Mouse (Mus musculus) stomach, embryonic 15.5 days (tissue): Measurements from ENCODE around the gene Slc4a4. TPM values are rescaled to one million over a fixed set of nuclear protein-coding genes. Genes with fewer than 3 reads are reported as not detected.

Source experiments
- ATAC-seq: fragments of 200-750 bp; cut with Nextera tagmentation; 2 replicates; pipeline ENCODE4 v1.8.0; 2017; ENCODE audit warnings: low read depth, moderate number of reproducible peaks, moderate TSS enrichment; ENCODE audit not compliant: insufficient read depth, low FRiP score
- H3K27ac ChIP-seq: fragments of 300-500 bp; sonication (generic); 2 replicates; pipeline ENCODE4 v1.5.1; 2015; ENCODE audit warnings: mild to moderate bottlenecking, inconsistent platforms
- H3K27me3 ChIP-seq: fragments of 300-500 bp; sonication (generic); replicated peaks from 2 replicates; pipeline ENCODE4 v1.6.1; 2015; ENCODE audit warnings: inconsistent platforms
- H3K36me3 ChIP-seq: fragments of 300-500 bp; sonication (generic); 2 replicates; pipeline ENCODE4 v1.6.1; 2015; ENCODE audit warnings: inconsistent platforms
- H3K4me1 ChIP-seq: fragments of 300-500 bp; sonication (generic); 2 replicates; pipeline ENCODE4 v1.6.1; 2015; ENCODE audit warnings: inconsistent platforms
- H3K4me2 ChIP-seq: fragments of 300-500 bp; sonication (generic); 2 replicates; pipeline ENCODE4 v1.6.1; 2015; ENCODE audit warnings: mild to moderate bottlenecking, inconsistent platforms
- H3K4me3 ChIP-seq: fragments of 300-500 bp; sonication (generic); replicated peaks from 2 replicates; pipeline ENCODE4 v1.5.1; 2015; ENCODE audit warnings: inconsistent platforms
- H3K9ac ChIP-seq: fragments of 300-500 bp; sonication (generic); 2 replicates; pipeline ENCODE4 v1.6.1; 2015; ENCODE audit warnings: inconsistent platforms
- H3K9me3 ChIP-seq: fragments of 300-500 bp; sonication (generic); 2 replicates; pipeline ENCODE4 v1.6.1; 2016; ENCODE audit warnings: inconsistent platforms
- WGBS: fragments of 180-500 bp; shearing (Covaris S2); methylation state at CpG from one replicate; pipeline ENCODE4 v1.1.7; 2015; 5-methylcytosine and 5-hydroxymethylcytosine counted together
- polyA plus RNA-seq: library from polyadenylated mRNA; unstranded; fragments of >200 nt; fragmentation: Nextera tagmentation; extraction: Ambion mirVana; gene quantifications from 2 replicates; pipeline ENCODE4 v1.2.1, GENCODE M21; 2015

The Slc4a4 gene
- polyA plus RNA-seq, 1 experiment from 2014 or later: 4.3 TPM

DNA sequence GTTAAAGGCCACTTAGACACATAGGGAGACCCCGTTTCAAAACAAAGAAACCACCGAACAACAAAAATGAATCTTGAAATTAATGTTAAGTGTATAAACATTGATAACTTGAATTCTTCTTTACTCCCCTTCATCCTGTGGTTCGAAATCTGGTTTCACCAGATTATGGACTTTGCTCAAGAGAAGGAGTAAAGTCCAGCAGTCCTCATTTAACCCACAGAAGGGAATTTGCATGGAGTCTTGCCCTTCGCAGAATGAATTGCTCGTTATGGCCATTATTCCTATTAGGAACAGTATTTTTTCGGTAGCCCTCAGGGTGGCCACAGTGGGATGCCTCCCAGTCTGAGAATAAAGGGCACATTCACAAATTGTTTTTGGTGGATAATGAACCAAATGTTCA, 131.9 kb downstream of the Slc4a4 start:
- H3K27ac ChIP-seq: no peak overlapping the region
- no peaks in the 10 kb centered on the region for H3K27me3 ChIP-seq
- no peaks in the 10 kb centered on the region for H3K9me3 ChIP-seq
- H3K36me3 ChIP-seq: no peaks in the 10 kb centered on the region
- no peak overlapping the region for H3K9ac ChIP-seq
- 81% methylated on average over 6 of the region's 6 CpGs for WGBS
- no peak overlapping the region for H3K4me3 ChIP-seq
- no peaks in the 10 kb centered on the region for H3K4me1 ChIP-seq
- H3K4me2 ChIP-seq: no peak overlapping the region
- no peak for ATAC-seq

DNA sequence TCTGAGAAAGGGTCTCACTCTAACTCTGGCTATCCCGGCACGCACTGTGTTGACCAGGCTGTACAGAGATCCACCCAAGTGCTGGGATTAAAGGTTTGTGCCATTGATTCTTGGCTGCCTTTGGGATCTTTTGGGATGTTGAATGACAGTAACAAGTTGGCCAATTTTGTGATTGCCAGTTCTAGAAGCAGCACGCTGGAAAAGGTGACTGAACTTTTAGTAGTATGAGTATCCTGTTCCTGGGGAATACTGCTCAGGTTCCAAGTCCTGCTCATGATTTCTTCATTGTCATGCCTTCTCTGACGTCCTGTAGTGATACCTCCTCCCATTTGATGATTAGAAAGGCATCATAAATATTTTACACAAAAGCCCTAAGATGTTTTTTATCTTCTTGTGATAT, 137.8 kb downstream of the Slc4a4 start:
- WGBS: 82% methylated on average over 4 of the region's 4 CpGs
- no peak for ATAC-seq
- no peak overlapping the region for H3K4me2 ChIP-seq
- H3K27me3 ChIP-seq: no peaks in the 10 kb centered on the region
- H3K9me3 ChIP-seq: no peaks in the 10 kb centered on the region
- no peaks in the 10 kb centered on the region for H3K36me3 ChIP-seq
- no peak overlapping the region for H3K27ac ChIP-seq
- H3K9ac ChIP-seq: no peak overlapping the region
- no peaks in the 10 kb centered on the region for H3K4me1 ChIP-seq
- no peak overlapping the region for H3K4me3 ChIP-seq

DNA sequence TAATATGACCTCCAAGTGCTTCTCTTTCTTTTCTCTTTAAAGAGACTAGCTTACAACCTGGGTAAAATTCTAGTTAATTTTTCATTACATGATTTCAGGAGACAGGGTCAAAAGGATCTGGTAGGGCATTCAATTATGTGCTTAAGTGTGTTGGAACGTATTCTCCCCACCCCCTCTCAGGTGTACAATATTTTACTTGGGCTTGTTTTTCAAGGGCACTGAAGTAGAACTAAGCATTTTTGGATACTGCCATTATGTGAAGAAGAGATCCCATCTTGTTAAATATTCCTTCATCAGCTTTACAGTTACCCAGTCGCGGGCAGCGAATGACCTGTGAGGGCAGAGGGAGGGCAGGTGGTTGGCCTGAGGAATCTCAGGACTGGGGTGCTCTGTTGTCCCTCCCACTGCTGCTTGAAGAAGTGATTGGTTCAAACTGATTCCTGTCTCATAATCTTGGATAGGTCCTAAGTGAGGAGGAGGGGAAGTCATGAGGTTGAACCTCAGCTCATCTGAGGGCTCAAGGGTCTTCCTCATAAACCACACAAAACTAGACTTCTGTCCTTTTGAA, 141.0 kb downstream of the Slc4a4 start:
- Histone ChIP-seq H3K9me3 (no peaks in the 10 kb centered on the region), H3K4me1 (no peaks in the 10 kb centered on the region), H3K4me2 (no peak overlapping the region), H3K27me3 (no peaks in the 10 kb centered on the region), H3K36me3 (no peaks in the 10 kb centered on the region), H3K4me3 (no peak overlapping the region), H3K27ac (no peak overlapping the region), H3K9ac (no peak overlapping the region)
- no peak for ATAC-seq
- WGBS: 93% methylated on average over 4 of the region's 4 CpGs

GRCm38 (mm10) chr5:89032647-89033046, 146.0 kb downstream of the Slc4a4 start:
- H3K27ac ChIP-seq: no peak overlapping the region
- ATAC-seq: no peak
- no peak overlapping the region for H3K4me2 ChIP-seq
- no peak overlapping the region for H3K9ac ChIP-seq
- H3K36me3 ChIP-seq: no peaks in the 10 kb centered on the region
- H3K27me3 ChIP-seq: no peaks in the 10 kb centered on the region
- H3K4me1 ChIP-seq: no peaks in the 10 kb centered on the region
- no peaks in the 10 kb centered on the region for H3K9me3 ChIP-seq
- WGBS: 79% methylated on average over 8 of the region's 8 CpGs
- no peak overlapping the region for H3K4me3 ChIP-seq

GRCm38 (mm10) chr5:89033256-89033655, 146.6 kb downstream of the Slc4a4 start:
- no peak overlapping the region for H3K4me3 ChIP-seq
- H3K9ac ChIP-seq: no peak overlapping the region
- no peaks in the 10 kb centered on the region for H3K27me3 ChIP-seq
- no peak overlapping the region for H3K4me2 ChIP-seq
- no peaks in the 10 kb centered on the region for H3K36me3 ChIP-seq
- no peaks in the 10 kb centered on the region for H3K9me3 ChIP-seq
- WGBS: 72% methylated on average over 4 of the region's 4 CpGs
- ATAC-seq: no peak
- H3K27ac ChIP-seq: no peak overlapping the region
- no peaks in the 10 kb centered on the region for H3K4me1 ChIP-seq

DNA sequence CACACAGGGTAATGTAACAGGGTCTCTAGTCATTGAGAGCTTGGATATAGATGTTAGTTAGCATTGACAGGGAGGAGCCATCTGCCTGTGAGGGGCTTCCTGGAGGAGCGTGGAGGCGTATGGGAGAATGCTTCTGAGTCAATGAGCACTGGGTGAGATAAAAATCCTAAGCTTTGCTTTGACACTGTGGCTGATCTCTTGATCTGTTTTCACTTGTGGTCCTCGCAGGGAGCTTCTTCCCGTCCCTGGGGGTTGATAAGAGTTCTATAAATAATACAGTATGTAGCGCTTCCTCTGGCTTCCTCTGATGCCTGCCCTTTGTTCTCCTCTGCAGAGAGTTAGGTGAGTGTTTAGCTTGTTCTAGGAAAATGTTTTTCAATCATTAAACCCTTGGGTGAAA, 149.5 kb downstream of the Slc4a4 start:
- Histone ChIP-seq H3K36me3 (no peaks in the 10 kb centered on the region), H3K4me2 (no peak overlapping the region), H3K27ac (no peak overlapping the region), H3K9ac (no peak overlapping the region), H3K9me3 (no peaks in the 10 kb centered on the region), H3K4me1 (no peaks in the 10 kb centered on the region), H3K27me3 (no peaks in the 10 kb centered on the region), H3K4me3 (no peak overlapping the region)
- 43% methylated on average over 5 of the region's 5 CpGs for WGBS
- no peak for ATAC-seq

DNA sequence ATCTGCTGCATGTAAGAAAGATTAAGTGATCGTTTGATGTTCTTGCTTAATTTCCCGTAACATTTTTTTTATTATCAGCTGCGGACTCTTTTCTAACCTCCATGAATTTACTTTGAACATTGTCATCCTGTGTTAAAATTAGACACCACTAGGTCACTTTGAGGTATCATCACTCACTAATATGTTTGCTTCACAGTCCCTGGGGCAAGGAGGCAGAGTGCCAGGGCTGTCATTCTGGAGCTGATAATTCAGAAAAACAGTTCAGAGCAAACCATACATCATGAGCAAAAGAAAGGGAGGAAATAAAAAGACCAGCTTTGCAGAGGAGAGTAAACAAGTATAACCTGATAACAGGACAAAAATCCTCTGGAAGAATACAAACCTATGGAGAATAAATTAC, 154.2 kb downstream of the Slc4a4 start:
- Histone ChIP-seq H3K4me3 (no peak overlapping the region), H3K27me3 (no peaks in the 10 kb centered on the region), H3K36me3 (no peaks in the 10 kb centered on the region), H3K4me1 (no peaks in the 10 kb centered on the region), H3K27ac (no peak overlapping the region), H3K4me2 (no peak overlapping the region), H3K9me3 (no peaks in the 10 kb centered on the region), H3K9ac (no peak overlapping the region)
- no peak for ATAC-seq
- 56% methylated on average over 3 of the region's 3 CpGs for WGBS

DNA sequence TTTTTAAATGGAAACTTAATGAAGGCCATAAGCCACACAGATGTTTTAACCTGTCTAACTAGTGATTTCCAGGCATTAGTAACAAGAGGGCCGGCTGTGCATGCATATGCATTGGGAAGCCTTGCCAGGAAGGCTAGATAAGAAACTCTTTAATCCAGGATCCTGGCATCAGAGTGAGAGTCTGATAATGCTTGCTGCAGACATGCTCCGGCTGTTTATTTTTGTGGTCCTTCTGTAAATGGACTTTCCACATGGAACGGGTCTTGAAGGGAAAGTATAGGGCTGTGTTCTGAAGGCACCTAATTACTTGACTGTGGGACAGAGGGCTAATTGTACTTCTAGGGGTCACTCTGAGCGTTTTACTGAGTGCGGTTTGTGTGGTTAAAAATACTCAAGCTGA, 157.2 kb downstream of the Slc4a4 start:
- WGBS: 26% methylated on average over 5 of the region's 5 CpGs
- H3K27ac ChIP-seq: no peak overlapping the region
- ATAC-seq: no peak

DNA sequence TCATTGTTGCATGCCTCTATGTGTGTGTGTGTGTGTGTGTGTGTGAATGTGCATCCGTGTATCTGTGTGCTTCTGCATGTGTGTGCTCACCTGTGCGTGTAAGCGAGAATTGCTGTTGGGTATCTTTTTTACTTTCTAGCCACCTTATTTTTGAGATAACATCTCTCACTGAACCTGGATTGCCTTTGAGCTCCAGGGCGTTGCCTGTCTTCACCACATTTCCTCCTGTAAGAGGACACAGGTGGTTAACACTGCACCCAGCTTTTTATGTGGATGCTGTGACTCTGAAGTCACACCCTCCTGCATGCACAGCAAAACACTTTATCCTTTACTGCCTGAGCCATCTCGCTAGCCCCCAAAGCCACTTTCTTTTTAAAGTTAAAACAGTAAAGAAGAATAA, 158.2 kb downstream of the Slc4a4 start:
- Histone ChIP-seq H3K4me1 (no peaks in the 10 kb centered on the region), H3K27me3 (no peaks in the 10 kb centered on the region), H3K27ac (no peak overlapping the region), H3K36me3 (no peaks in the 10 kb centered on the region), H3K4me3 (no peak overlapping the region), H3K9me3 (no peaks in the 10 kb centered on the region), H3K4me2 (no peak overlapping the region), H3K9ac (no peak overlapping the region)
- WGBS: 89% methylated on average over 5 of the region's 5 CpGs
- no peak for ATAC-seq

More for the DNA sequence above, 157.2 kb downstream of the Slc4a4 start:
- Histone ChIP-seq H3K4me2 (no peak overlapping the region), H3K9ac (no peak overlapping the region), H3K36me3 (no peaks in the 10 kb centered on the region), H3K9me3 (no peaks in the 10 kb centered on the region), H3K4me3 (no peak overlapping the region), H3K27me3 (no peaks in the 10 kb centered on the region), H3K4me1 (no peaks in the 10 kb centered on the region)

- H3K27ac ChIP-seq: no peak overlapping the region
- no peak overlapping the region for H3K4me3 ChIP-seq
- H3K9ac ChIP-seq: no peak overlapping the region
- no peaks in the 10 kb centered on the region for H3K36me3 ChIP-seq
- 69% methylated on average over 5 of the region's 5 CpGs for WGBS
- no peaks in the 10 kb centered on the region for H3K4me1 ChIP-seq
- H3K9me3 ChIP-seq: no peaks in the 10 kb centered on the region
- H3K4me2 ChIP-seq: no peak overlapping the region
- no peaks in the 10 kb centered on the region for H3K27me3 ChIP-seq
- no peak for ATAC-seq
Measured at GRCm38 (mm10) chr5:89051577-89051976, 165.0 kb downstream of the Slc4a4 start.

DNA sequence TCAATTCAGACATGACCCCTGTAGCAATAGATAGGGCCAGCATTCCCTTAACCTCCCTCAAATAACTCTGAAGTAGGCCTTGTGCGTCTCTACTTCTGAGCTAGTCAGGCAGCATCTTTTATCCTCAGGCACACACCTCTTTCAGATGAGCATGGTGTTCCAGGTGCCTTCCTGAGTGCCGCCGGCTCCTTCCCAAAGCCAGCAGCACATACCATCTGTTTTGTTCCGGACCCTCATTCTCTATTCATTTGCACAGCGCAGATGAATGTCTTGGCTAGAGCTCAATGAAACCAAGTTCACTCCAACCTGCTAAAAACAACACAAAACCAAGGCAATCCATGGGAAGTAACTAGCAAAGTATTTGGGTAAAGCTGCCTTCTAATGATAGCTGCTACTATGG, 165.6 kb downstream of the Slc4a4 start:
- no peak for ATAC-seq
- no peaks in the 10 kb centered on the region for H3K36me3 ChIP-seq
- H3K9ac ChIP-seq: no peak overlapping the region
- no peaks in the 10 kb centered on the region for H3K27me3 ChIP-seq
- no peaks in the 10 kb centered on the region for H3K4me1 ChIP-seq
- H3K4me3 ChIP-seq: no peak overlapping the region
- H3K27ac ChIP-seq: no peak overlapping the region
- no peaks in the 10 kb centered on the region for H3K9me3 ChIP-seq
- no peak overlapping the region for H3K4me2 ChIP-seq
- 95% methylated on average over 5 of the region's 5 CpGs for WGBS

- Histone ChIP-seq H3K36me3 (no peaks in the 10 kb centered on the region), H3K4me1 (no peaks in the 10 kb centered on the region), H3K9ac (no peak overlapping the region), H3K9me3 (no peaks in the 10 kb centered on the region), H3K4me3 (no peak overlapping the region), H3K4me2 (no peak overlapping the region), H3K27ac (no peak overlapping the region), H3K27me3 (no peaks in the 10 kb centered on the region)
- ATAC-seq: no peak
- 82% methylated on average over 3 of the region's 3 CpGs for WGBS
Measured at GRCm38 (mm10) chr5:89055656-89056055, 169.0 kb downstream of the Slc4a4 start.

DNA sequence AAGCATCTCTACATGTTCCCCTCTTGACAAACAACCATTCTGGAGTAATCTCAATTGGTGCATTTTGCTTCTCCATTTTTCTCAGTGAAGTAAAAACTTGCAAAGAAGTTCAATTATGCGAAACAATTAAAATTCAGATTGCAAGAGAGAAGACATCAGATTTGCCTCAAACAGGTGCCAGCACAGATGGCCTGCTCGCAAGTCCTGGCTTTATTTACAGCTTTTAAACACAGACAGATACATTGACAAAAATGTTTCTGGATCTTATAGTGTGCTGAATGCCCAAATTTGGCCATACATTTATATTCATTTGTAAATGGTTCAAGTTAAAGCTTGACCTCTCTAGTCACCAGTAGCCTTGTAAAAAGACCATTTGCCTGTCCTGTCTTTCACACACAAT, 169.8 kb downstream of the Slc4a4 start:
- no peak for ATAC-seq
- 87% methylated on average over 2 of the region's 2 CpGs for WGBS

More for the DNA sequence above, 169.8 kb downstream of the Slc4a4 start:
- Histone ChIP-seq H3K4me2 (no peak overlapping the region), H3K9me3 (no peaks in the 10 kb centered on the region), H3K27me3 (no peaks in the 10 kb centered on the region), H3K27ac (no peak overlapping the region), H3K36me3 (no peaks in the 10 kb centered on the region), H3K4me1 (no peaks in the 10 kb centered on the region), H3K9ac (no peak overlapping the region), H3K4me3 (no peak overlapping the region)
